Mouse (Mus musculus) gastrocnemius, postnatal 25 days (tissue): ENCODE results near the gene Sqstm1. TPM values are rescaled to one million over a fixed set of nuclear protein-coding genes. Genes with fewer than 3 reads are reported as not detected.

ENCODE experiments used
- DNase-seq: peaks from one replicate; pipeline ENCODE4 v3.0.0; 2022
- total RNA-seq, 2 experiments: library from RNA; stranded (reverse); gene quantifications; 1 replicate in 1 of 2; 2 replicates in 1 of 2; pipeline ENCODE4 v1.2.3; 2021

The Sqstm1 gene
- total RNA-seq, 2 experiments from 2014 or later = 335 to 433 TPM

DNA sequence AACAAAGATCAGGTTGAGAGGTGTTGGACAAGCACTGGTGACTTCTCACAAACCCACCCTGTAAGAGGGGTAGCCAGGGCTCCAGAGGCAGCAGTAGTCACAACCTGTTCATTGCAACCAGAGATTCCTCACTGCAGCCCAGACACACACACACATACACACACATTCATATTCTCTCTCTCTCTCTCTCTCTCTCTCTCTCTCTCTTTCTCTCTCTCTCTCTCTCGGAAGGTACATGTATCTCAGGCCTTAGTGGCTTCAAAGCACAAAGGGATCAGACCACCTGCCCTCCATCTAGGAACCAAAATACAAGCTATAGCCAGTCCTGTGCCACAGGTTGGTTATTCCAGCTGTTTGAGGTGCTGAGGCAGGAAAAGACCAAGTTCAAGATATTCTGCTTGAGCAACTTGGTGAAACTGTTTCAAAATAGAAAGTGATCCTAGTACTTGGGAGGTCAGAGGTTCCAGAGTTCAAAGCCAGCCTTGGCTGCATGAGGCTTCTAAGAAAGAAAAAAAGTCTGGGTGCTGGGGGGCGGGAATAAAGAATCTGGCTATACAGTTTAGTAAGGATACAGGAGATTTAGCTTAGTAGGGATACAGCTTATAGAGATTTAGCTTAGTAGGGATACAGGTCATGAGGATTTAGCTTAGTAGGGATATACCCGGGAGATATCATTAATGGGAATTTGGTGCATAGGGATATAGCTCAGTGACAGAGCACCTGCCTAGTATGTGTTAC lies 864 bp upstream of the Sqstm1 start:
- no peak for DNase-seq

DNA sequence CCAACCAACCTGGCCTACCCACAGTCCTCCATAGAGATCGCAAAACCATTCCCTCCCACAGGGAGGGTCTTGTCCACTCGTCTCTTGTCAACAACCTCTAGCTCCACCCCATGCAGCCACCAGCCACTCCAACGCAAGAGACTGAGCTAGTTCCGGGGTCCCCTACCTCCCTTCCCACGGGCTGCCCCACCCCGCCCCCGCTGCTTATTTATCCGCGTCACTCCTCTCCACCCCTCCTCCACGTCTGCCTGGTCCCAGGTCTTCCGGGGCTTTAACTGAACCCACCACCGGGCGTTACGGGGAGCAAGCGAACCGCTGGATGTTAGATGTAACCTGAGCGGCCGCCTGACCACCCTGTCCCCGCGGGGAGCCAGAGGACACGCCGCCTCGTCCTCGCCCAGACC lies 524 bp downstream of the Sqstm1 start:
- peak; percentile 96 for DNase-seq

GRCm38 (mm10) chr11:50208039-50208438 lies 2.6 kb downstream of the Sqstm1 start:
- no peak for DNase-seq

DNA sequence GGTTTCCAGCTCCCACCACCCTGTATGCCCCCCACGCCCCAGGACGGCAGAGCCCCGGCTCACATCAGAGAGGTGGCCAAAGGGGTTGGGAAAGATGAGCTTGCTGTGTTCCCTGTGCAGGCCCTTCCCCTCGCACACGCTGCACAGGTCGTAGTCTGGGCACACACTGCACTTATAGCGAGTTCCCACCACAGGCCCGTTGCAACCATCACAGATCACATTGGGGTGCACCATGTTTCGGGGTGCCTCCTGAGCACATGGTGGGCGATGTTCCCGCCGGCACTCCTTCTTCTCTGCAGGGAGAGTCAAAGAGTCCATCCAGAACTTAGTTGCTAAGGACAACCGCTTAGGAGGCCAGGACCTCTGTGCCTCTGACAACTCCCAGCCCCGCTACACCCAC lies 3.3 kb downstream of the Sqstm1 start:
- no peak for DNase-seq

GRCm38 (mm10) chr11:50206037-50206436 lies 4.6 kb downstream of the Sqstm1 start:
- no peak for DNase-seq

GRCm38 (mm10) chr11:50205434-50205833 lies 5.2 kb downstream of the Sqstm1 start:
- no peak for DNase-seq

DNA sequence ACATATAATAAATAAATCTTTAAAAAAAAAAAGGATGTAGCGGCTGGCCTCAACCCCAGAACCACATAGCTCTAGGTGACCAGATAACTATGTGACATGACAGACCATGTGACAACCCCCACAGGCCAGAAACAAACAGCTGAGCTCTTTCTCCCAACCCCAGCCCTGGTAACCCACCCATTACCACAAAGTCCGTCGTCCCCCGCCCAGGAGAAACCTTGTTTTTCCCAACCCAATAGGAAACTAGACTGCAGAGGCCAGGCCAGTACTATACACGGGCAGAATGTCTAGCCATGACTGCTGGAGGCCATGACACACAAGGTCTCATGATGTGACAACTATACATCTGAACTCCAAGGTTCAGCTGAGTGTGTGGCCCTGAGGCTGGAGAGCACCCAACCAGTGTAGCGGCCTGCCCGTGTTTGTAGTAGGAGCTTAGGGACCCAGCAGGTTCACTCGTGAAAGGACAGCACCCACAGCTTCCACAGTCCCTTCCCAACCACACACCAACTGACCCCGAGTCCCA lies 7.3 kb downstream of the Sqstm1 start:
- DNase-seq = no peak

DNA sequence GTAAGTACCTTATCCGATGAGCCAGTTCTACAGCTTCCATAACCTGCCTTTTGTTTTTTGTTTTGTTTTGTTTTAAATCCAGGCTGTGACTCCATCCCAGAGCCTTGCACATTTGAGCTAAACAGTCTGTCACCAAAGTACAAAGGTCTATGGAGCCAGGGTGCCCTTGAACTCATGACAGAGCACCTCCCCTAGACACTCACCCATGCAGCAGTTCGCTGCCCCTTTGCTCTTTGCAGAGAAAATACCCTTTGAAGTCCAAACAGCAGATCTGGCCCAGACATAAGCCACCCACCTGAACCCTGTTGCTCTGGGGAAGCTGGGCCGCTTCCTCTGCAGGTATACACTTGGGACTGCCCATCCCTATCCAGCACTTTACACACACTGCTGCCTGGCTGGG lies 9.0 kb downstream of the Sqstm1 start:
- DNase-seq = no peak

DNA sequence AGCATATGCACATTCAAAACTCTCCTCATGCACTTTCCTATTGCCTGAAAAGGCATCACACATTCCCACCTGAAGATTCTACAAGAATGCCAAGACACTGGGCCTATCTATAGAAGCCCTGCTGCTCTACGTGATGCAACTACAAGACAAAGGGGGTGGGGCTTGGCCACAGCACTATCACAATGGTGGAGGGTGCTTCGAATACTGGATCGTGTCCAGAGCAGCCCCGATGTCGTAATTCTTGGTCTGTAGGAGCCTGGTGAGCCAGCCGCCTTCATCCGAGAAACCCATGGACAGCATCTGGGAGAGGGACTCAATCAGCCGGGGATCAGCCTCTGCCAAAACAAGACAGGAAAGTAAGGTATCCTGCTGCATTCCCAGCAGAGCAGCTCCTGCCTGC lies 10.0 kb downstream of the Sqstm1 start:
- DNase-seq = no peak

GRCm38 (mm10) chr11:50198916-50199315 lies 11.7 kb downstream of the Sqstm1 start:
- no peak for DNase-seq

DNA sequence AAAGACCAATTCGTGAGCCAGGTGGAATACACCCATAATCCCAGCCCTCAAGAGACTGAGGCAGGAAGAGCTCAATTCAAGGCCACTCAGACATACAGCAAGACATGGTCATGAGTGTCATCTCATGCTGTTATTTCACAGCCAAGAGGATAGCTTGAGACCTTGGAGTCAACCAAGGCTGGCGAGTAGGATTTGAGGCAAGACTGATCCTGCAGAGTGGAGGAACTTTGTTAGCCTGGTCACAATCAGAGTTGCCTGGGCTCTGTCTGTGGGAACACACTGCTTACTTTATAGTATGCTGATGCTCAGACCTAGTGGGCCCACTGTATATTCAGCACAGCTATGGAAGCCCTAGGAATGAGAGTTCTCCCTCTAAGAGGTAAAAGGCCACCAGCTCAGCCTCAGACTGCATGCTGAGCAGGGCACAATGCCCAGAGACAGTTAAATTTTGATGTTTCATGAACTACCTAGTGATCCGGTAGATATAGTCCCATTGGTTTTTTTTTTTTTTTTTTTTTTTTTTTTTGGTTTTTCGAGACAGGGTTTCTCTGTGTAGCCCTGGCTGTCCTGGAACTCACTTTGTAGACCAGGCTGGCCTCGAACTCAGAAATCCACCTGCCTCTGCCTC lies 12.3 kb downstream of the Sqstm1 start:
- DNase-seq = no peak

DNA sequence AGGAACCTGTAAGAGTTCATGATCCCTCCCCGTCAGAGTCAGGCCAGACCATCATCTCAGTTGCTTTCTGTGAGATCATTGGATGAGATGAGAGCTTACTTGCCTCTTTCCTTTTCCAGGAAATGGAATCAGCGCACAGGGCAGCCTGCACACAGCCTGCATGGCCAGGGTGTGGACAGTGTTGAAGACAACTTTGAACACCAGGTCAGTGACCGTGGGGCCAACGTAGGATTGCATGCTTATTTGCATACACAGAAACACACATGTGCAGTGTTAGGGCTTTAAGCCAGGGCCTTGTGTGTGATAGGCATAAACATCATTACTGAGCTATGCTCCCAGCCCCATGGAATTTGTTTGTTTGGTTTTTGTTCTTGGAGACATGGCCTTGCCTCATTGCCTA lies 13.1 kb downstream of the Sqstm1 start:
- DNase-seq = no peak

DNA sequence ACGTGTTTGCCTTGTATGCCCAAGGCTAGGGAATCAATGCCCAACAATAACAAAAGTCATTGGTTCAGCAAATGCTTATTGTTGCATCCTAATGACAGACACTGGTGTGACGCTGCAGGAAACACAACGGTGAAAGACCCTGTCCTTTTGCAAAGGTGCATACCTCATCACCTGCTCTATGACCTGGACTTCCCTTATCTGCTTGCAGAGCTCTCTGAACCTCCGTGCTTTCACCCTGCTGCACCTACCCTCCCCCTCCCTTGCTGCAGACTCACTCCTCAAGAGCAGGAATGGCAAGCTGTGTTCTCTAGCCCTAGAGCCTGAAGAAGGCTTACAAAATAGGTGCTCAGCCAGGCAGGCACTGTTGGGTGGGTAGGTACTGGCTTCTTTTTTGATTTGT lies 15.8 kb downstream of the Sqstm1 start:
- DNase-seq = no peak

DNA sequence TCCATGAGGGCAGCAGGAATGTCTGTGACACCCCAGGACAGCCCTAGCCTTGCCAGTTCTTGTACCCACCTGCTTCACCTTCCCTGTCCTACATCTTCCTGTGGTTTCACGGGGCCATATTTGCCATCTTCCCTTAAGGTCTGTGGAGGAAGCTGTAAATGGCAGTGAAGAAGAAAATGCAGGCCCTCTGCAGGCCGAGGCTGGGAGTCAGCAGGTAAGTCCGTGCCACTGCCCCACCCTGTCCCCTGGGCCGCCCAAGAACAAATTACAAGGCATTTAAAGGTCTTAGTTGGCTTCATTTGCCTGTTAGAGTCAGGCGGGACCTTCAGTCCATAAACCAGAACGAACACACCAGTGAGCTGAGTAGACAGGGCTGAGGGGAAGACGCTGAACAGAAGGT lies 16.6 kb downstream of the Sqstm1 start:
- no peak for DNase-seq

DNA sequence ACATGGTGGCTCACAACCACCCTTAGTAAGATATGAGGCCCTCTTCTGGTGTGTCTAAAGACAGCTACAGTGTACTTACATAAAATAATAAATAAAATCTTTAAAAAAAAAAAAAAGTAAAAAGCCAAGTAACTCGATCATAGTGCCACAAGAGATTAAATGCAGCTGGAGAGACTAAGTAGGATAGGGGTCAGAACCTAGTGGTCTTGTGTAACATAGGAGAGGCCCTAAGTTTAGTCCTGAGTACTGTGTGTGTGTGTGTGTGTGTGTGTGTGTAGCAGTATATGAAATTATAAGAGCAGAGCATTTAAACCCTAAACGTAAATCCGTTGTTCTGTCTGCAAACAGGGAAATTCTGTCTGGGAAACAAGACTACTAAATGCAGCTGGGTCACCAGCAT lies 18.3 kb downstream of the Sqstm1 start:
- no peak for DNase-seq

DNA sequence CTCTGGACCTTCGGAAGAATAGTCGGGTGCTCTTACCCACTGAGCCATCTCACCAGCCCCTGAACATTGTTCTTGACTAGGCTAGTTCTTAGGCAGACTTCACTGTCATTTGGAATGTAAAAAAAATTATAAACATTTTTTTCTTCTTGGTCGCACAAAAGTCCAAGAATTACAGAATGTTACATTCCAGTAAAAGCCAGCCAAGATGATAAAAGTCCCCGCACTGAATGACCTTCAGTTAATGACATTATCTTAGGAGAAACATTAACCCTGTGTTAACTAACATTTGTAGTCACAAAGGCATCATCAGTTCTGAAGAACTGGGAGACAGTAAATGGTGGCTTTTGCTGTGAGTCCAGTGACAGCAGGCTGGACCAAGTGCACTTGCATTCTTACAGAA lies 20.3 kb downstream of the Sqstm1 start:
- DNase-seq = no peak

- no peak for DNase-seq
Measured at GRCm38 (mm10) chr11:50188682-50189081, 21.9 kb downstream of the Sqstm1 start.

DNA sequence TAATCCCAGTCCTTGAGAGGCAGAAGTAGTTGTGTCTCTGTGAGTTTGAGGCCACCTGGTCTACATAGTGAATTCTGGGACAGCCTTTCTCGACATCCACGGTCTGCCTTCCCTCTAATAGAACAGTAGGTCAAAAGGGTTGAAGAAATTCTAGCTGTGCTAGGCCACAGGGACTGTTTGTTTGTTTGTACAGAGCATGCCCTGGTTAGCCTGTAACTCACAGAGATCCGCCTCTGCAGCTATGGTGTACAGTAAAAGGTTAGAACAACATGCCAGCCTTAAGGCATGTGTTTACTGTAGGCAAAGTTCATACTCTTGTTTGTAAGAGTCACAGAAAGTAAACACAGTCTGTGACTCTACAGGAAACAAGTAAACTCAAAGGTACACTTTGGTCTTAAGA lies 25.8 kb downstream of the Sqstm1 start:
- no peak for DNase-seq

DNA sequence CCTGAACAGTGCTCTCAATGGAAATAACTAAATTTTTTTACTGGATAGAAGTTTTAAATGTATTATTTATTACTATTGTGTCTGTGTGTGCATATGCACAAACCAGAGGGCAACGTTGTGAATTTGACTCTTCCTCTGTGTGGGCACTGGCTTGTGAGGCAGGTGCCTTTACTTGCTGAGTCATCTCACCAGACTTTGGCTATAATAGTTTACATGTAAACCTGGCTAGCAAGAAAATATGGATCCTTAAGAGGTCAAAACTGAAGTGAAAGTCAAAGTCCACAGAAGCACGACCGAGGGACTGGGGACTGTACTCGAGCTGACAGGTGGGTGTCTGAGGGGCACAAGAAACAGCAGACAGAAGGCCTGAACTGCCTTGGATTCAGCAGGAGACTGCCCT lies 27.9 kb downstream of the Sqstm1 start:
- no peak for DNase-seq

- no peak for DNase-seq
Measured at GRCm38 (mm10) chr11:50180478-50181231, 30.0 kb downstream of the Sqstm1 start.

GRCm38 (mm10) chr11:50178532-50179488 lies 31.8 kb downstream of the Sqstm1 start:
- no peak for DNase-seq

DNA sequence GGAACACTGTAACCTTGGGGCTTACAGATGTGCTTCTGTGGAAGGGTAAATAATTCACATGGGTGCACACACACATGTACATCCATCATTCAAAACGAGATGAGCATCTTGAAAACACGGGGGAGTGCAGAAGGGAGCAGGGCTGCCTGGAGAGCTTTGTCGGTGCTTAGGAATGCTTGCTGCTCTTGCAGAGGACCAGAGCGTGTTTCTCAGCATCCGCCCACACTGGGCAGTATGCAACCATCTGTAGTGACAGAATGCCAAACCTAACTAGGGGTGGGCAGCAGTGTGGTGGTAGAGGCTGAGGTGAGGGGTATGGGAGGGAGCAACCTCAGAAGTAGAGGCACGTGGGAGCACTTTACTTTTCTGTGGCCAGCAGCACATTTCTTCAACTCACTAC lies 33.5 kb downstream of the Sqstm1 start:
- DNase-seq = no peak
